Mouse (Mus musculus): Measurements from ENCODE around the gene Stub1.
A peak's percentile ranks its signal among the peaks of the same experiment; 100 is the strongest.

Gene Stub1

DNA sequence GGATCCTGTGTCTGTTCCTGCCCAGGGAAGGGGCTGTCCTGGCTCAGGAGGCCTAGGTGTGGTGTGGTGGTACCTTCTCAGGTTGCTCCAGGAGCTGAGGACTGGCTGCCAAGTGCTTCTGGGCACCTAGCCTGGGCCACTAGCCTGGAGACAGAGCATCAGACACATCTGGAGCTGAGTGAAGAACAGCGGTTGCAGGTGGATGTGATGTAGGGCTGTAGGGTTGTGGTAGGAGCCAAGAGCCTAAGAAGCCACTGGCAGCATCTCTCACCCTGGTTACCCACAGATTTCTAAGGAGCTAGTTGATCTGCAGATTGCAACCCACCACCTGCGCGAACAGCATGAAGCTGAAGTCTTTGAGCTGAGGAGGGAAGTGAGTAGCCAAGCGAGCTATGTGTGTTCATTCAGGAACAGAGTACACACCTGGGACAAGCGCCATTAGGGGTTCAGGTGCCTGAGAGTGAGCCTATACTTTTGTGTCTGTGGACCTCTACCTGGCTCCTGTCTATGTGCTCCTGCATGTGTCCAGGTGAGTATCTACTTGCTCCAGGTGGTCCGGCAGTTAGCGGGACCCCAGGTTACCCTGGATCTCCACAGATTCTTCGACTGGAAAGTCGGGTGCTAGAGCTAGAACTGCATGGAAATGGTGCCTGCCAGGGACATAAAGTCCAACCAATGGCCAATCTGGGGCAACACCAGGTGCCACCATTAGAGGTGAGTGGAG, 46.3 kb downstream of the Stub1 start:
- TF ChIP-seq NANOG (IDR thresholded peaks at IDR 0.05; ENCODE audit: borderline replicate concordance, low read length) (no peak), CTCF (conservative IDR thresholded peaks at IDR 0.05; ENCODE audit: low read length) (no peak), POU5F1 (IDR thresholded peaks at IDR 0.05; ENCODE audit: borderline replicate concordance, low read length) (no peak)
- H3K27me3 ChIP-seq (ENCODE audit: insufficient read depth, low read length) = no peaks in the 10 kb centered on the region
- H3K4me3 ChIP-seq (replicated peaks; ENCODE audit: low read length) = no peak overlapping the region
- H3K36me3 ChIP-seq (ENCODE audit: insufficient read depth, low read length) = peaks cover 58% of the 10 kb centered on the region
- no peaks in the 10 kb centered on the region for H3K9me3 ChIP-seq (ENCODE audit: low read length)
- peaks cover 37% of the 10 kb centered on the region for H3K4me1 ChIP-seq (replicated peaks; ENCODE audit: low read depth, low read length)

DNA sequence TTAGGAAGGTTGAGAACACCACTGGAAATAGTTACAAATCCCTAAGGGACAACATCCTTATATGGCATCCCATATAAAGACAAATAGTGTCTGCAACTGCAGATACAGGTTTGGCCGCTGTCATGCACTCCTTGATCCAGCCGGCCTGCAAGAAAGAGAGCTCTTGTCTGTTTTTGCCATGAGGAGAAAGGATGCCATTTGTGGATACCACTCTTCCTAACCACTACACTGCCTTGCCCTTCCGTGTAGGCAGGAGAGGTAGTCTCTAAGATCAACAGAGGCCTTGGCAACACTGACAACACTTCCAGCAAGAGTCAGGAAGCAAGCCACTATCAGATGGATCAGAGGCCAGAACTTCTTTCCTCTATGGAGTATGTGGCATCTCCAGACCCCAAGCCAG, 46.9 kb downstream of the Stub1 start, which contains the start of gene Ccdc78:
Gene Ccdc78 (plus strand): TSS at position 301 of the 400 bp plus-strand sequence.
- Histone ChIP-seq H3K27me3 (ENCODE audit: insufficient read depth, low read length) (no peaks in the 10 kb centered on the region), H3K9me3 (ENCODE audit: low read length) (no peaks in the 10 kb centered on the region), H3K4me1 (replicated peaks; ENCODE audit: low read depth, low read length) (peaks cover 34% of the 10 kb centered on the region), H3K4me3 (replicated peaks; ENCODE audit: low read length) (peak within 1 kb of the TSS; percentile 88), H3K36me3 (ENCODE audit: insufficient read depth, low read length) (peaks cover 64% of the 10 kb centered on the region)
- TF ChIP-seq CTCF (conservative IDR thresholded peaks at IDR 0.05; ENCODE audit: low read length) (no peak), POU5F1 (IDR thresholded peaks at IDR 0.05; ENCODE audit: borderline replicate concordance, low read length) (no peak), NANOG (IDR thresholded peaks at IDR 0.05; ENCODE audit: borderline replicate concordance, low read length) (no peak)

DNA sequence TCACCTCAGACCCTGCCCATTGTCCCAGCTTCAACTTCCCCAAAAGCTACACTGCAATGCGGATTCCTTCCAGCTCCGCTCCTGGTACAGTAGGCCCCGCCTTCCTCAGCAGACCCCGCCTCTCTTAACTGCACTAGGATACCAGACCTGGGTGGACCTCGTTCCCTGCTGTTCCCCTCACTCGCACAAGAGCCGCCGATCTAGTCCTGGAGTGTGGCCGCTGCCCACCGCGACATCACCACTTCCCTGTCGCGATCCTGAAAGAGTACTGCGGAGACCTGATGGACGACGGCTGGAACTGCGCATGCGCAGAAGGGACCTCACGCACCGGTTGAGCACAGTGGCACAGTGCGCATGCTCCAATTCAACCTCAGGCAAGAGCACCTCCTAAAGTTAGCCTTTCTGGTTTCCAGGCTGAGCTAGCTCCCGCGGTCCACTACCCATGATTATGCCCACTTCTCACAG, 47.9 kb downstream of the Stub1 start, which contains the start of gene Haghl:
Gene Haghl (minus strand): TSS at position 393 of the 465 bp plus-strand sequence.
- Histone ChIP-seq H3K4me1 (replicated peaks; ENCODE audit: low read depth, low read length) (peaks cover 34% of the 10 kb centered on the region), H3K27me3 (ENCODE audit: insufficient read depth, low read length) (no peaks in the 10 kb centered on the region), H3K9me3 (ENCODE audit: low read length) (no peaks in the 10 kb centered on the region), H3K4me3 (replicated peaks; ENCODE audit: low read length) (peak within 1 kb of the TSS; percentile 88), H3K36me3 (ENCODE audit: insufficient read depth, low read length) (peaks cover 69% of the 10 kb centered on the region)
- no peak for TF ChIP-seq POU5F1 (IDR thresholded peaks at IDR 0.05; ENCODE audit: borderline replicate concordance, low read length)
- TF ChIP-seq CTCF (conservative IDR thresholded peaks at IDR 0.05; ENCODE audit: low read length) = no peak
- TF ChIP-seq NANOG (IDR thresholded peaks at IDR 0.05; ENCODE audit: borderline replicate concordance, low read length) = no peak

DNA sequence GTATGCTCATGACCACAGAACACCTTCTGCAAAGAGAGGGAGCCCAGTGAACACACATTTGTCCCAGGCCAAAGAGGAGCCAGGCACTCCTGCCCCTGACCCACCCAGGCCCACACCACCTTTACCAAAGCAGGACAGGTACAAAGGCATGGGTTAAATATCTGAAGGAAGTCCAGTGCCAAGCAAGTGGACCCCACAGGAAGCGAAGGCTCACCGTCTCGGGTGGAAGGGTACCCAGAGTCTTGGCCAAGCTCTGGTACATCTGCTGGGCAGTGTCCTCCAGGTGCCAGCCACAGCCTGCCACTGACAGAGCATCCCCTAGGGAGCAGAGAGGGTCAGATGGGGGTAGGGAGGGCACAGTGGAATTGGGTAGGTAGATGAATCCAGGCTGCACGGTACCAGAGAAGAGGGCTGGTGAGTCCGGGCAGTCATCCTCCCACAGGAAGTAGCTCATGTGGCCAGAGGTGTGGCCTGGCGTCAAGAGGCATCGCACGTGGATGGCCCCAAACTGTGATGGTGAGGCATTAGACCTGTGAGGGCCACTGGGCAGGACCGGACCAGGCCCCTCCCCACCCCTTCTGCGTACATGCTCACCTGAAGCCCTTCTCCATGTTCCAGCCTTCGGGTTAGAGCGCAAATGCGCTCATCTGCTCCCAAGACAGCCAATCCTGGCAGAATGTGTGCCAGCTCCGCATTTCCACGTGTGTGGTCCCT, 49.2 kb downstream of the Stub1 start:
- peaks cover 71% of the 10 kb centered on the region for H3K36me3 ChIP-seq (ENCODE audit: insufficient read depth, low read length)
- no peaks in the 10 kb centered on the region for H3K9me3 ChIP-seq (ENCODE audit: low read length)
- no peak for TF ChIP-seq NANOG (IDR thresholded peaks at IDR 0.05; ENCODE audit: borderline replicate concordance, low read length)
- no peak for TF ChIP-seq POU5F1 (IDR thresholded peaks at IDR 0.05; ENCODE audit: borderline replicate concordance, low read length)
- no peak for TF ChIP-seq CTCF (conservative IDR thresholded peaks at IDR 0.05; ENCODE audit: low read length)

DNA sequence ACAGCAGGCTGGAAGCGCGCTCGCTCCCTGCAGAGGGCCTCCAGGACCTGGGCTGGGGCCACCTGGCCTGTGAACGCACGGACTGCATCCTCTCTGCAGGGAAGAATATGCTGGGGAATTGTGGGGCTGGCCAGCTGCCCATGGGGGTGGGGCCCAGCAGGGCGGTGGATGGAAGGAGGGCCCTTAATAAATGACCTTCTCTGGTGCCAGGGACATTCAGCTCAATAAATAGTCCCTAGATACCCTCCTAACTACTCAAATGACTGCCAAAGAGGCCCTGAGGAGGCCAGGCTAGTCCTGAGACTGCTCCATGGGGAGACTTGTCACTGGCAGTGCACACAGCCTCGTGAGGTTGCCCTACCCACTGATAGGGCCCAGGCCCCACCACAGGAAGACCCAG, 50.1 kb downstream of the Stub1 start:
- Histone ChIP-seq H3K9me3 (ENCODE audit: low read length) (no peaks in the 10 kb centered on the region), H3K4me3 (replicated peaks; ENCODE audit: low read length) (no peak overlapping the region), H3K36me3 (ENCODE audit: insufficient read depth, low read length) (peaks cover 74% of the 10 kb centered on the region), H3K4me1 (replicated peaks; ENCODE audit: low read depth, low read length) (peaks cover 29% of the 10 kb centered on the region), H3K27me3 (ENCODE audit: insufficient read depth, low read length) (no peaks in the 10 kb centered on the region)
- TF ChIP-seq NANOG (IDR thresholded peaks at IDR 0.05; ENCODE audit: borderline replicate concordance, low read length) (no peak), CTCF (conservative IDR thresholded peaks at IDR 0.05; ENCODE audit: low read length) (no peak), POU5F1 (IDR thresholded peaks at IDR 0.05; ENCODE audit: borderline replicate concordance, low read length) (no peak)

More for the DNA sequence above, 49.2 kb downstream of the Stub1 start:
- peak overlapping the region; percentile 88; the same call in 1 of the 2 replicates for H3K4me3 ChIP-seq (replicated peaks; ENCODE audit: low read length)
- H3K4me1 ChIP-seq (replicated peaks; ENCODE audit: low read depth, low read length) = peaks cover 35% of the 10 kb centered on the region
- no peaks in the 10 kb centered on the region for H3K27me3 ChIP-seq (ENCODE audit: insufficient read depth, low read length)

DNA sequence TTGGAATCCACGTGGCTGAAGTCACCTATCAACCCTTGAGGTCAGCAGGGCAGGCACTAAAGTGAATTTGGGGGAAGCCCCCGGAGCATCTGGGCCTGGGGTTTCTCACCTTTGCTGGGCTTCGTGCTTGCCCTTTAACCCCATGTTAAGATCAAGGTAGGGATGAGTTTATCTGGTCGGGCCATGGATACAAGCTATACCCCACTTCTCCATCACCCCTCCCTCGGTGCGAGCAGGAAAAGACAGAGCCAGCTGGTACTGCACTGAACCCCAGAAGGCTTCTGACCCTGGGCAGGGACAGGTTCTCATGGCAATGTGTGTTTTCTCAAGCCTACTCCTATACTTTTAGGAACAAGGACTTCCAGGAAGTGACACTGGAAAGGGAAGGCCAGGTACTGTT, 51.9 kb downstream of the Stub1 start:
- peaks cover 39% of the 10 kb centered on the region for H3K4me1 ChIP-seq (replicated peaks; ENCODE audit: low read depth, low read length)
- H3K4me3 ChIP-seq (replicated peaks; ENCODE audit: low read length) = no peak overlapping the region
- TF ChIP-seq POU5F1 (IDR thresholded peaks at IDR 0.05; ENCODE audit: borderline replicate concordance, low read length) (no peak), NANOG (IDR thresholded peaks at IDR 0.05; ENCODE audit: borderline replicate concordance, low read length) (no peak)
- H3K9me3 ChIP-seq (ENCODE audit: low read length) = no peaks in the 10 kb centered on the region
- peaks cover 79% of the 10 kb centered on the region for H3K36me3 ChIP-seq (ENCODE audit: insufficient read depth, low read length)
- no peaks in the 10 kb centered on the region for H3K27me3 ChIP-seq (ENCODE audit: insufficient read depth, low read length)
